In genomic region chr3:68560057-68560456, GRCm38 (mm10) we compare ENCODE assay signal across 13 mouse cellular contexts.
DNase-seq lines count a peak whose midpoint lies in the region; ATAC-seq and TF ChIP-seq lines count a peak whose summit lies in the region.
"Had no signal": no experiment of that assay in that cellular context is flagged by ENCODE, and none has a peak within 500 bp of the region (broad histone marks: within the 10 kb centered on the region; RNA-seq: fewer than 3 reads in every experiment).

No protein-coding gene starts in this region.

- H3K27ac ChIP-seq in gastrocnemius, adult 2 months = 0 out of 2 replicates have a peak overlapping the region, but pooled peaks have one; percentile 6
- H3K27ac ChIP-seq in lung, postnatal 0 days (ENCODE audit: low read length) = no peak overlapping the region
- H3K27ac ChIP-seq: embryonic facial prominence, embryonic 10.5 days; hindbrain, embryonic 15.5 days; midbrain, embryonic 10.5 days had no signal

- ATAC-seq in lung, postnatal 0 days = no peak

- H3K36me3 ChIP-seq in lung, postnatal 0 days (ENCODE audit: insufficient read depth, low read length) = no peaks in the 10 kb centered on the region
- H3K36me3 ChIP-seq: embryonic facial prominence, embryonic 10.5 days; hindbrain, embryonic 15.5 days; midbrain, embryonic 10.5 days had no signal

- no peak for TF ChIP-seq CTCF in gastrocnemius, adult 2 months (IDR thresholded peaks at IDR 0.05)
- TF ChIP-seq CTCF in lung, postnatal 0 days (IDR thresholded peaks at IDR 0.05) = no peak

- peak; percentile 31 for DNase-seq in gastrocnemius, adult 2 months
- no peak for DNase-seq in gastrocnemius, postnatal 25 days
- DNase-seq in lung, postnatal 36 days = peak; percentile 55
- no peak for DNase-seq in lung, postnatal 0 days (ENCODE audit: low spot score)
- DNase-seq in heart, adult 8-10 months (ENCODE audit: low spot score) = peak; percentile 52
- peak; percentile 80 to 83 for DNase-seq in kidney, postnatal 36 days
- no peak for DNase-seq in layer of hippocampus, postnatal 25 days (ENCODE audit: extremely low spot score in 1 of 2, low spot score in 1 of 2)
- no peak for DNase-seq in urinary bladder, adult 18-20 months (ENCODE audit: low spot score in 2 of 2)
- DNase-seq: lung, embryonic 14.5 days; retina, postnatal 1 day had no signal

- no peaks in the 10 kb centered on the region for H3K9me3 ChIP-seq in lung, postnatal 0 days (ENCODE audit: low read length)
- H3K9me3 ChIP-seq: embryonic facial prominence, embryonic 10.5 days; hindbrain, embryonic 15.5 days; midbrain, embryonic 10.5 days had no signal

- 70% methylated on average over 5 of the region's 5 CpGs for WGBS in lung, postnatal 0 days

- intact Hi-C loops in gastrocnemius, adult 2 months (cut with DNase I) = loop anchor here (5.0 kb wide), 1 partner anchor 152 kb away; no protein-coding TSS in a partner anchor

- no peak for TF ChIP-seq EP300 in lung, postnatal 0 days (IDR thresholded peaks at IDR 0.05)

- no peaks in the 10 kb centered on the region for H3K27me3 ChIP-seq in lung, postnatal 0 days (replicated peaks; ENCODE audit: insufficient read depth, low read length)
- H3K27me3 ChIP-seq: hindbrain, embryonic 15.5 days had no signal

- H3K4me1 ChIP-seq in lung, postnatal 0 days (ENCODE audit: insufficient read depth, low read depth, low read length) = peaks cover 4% of the 10 kb centered on the region; the same call in 1 of the 2 replicates

- H3K9ac ChIP-seq in lung, postnatal 0 days (replicated peaks; ENCODE audit: low read depth) = no peak overlapping the region
- H3K9ac ChIP-seq: hindbrain, embryonic 15.5 days; lung, embryonic 14.5 days had no signal

- H3K4me2 ChIP-seq in lung, postnatal 0 days (replicated peaks; ENCODE audit: low read depth, low read length) = no peak overlapping the region
- H3K4me2 ChIP-seq: hindbrain, embryonic 15.5 days; lung, embryonic 14.5 days had no signal

- no peak overlapping the region for H3K4me3 ChIP-seq in gastrocnemius, adult 2 months
- no peak overlapping the region for H3K4me3 ChIP-seq in lung, postnatal 0 days (ENCODE audit: low read depth, low read length)
- H3K4me3 ChIP-seq: embryonic facial prominence, embryonic 10.5 days; hindbrain, embryonic 15.5 days; midbrain, embryonic 10.5 days had no signal

Comparison
In these comparisons a context has a peak if more than half of its experiments do, and no peak if none do; other contexts are left out.
1. DNase-seq: peak in gastrocnemius, adult 2 months (single experiment), lung, postnatal 36 days (single experiment), heart, adult 8-10 months (single experiment) and kidney, postnatal 36 days (2 of 2); none in gastrocnemius, postnatal 25 days (single experiment), lung, postnatal 0 days (single experiment), layer of hippocampus, postnatal 25 days (0 of 2) and urinary bladder, adult 18-20 months (0 of 2).